Mouse (Mus musculus) liver, adult 2 months (tissue): ENCODE measurements around the gene Zmiz1. TPM values are rescaled to one million over a fixed set of nuclear protein-coding genes. Genes with fewer than 3 reads are reported as not detected.

Experiments
- DNase-seq: peaks from one replicate; pipeline ENCODE4 v3.0.0-alpha.2; 2011; ENCODE audit warnings: low read depth, low spot score; ENCODE audit errors: extremely low read depth
- H3K27ac ChIP-seq: fragments of 200-500 bp; replicated peaks from 2 replicates; pipeline ENCODE4 v1.5.1; 2012; ENCODE audit warnings: low read depth, mild to moderate bottlenecking, control low read depth, inconsistent platforms, low read length; ENCODE audit not compliant: insufficient read depth
- H3K27me3 ChIP-seq: fragments of 200-500 bp; 2 replicates; pipeline ENCODE4 v1.6.1; 2012; ENCODE audit warnings: mild to moderate bottlenecking, moderate library complexity, low read length, inconsistent platforms; ENCODE audit not compliant: control insufficient read depth, insufficient read depth
- H3K36me3 ChIP-seq: fragments of 200-500 bp; 2 replicates; pipeline ENCODE4 v1.6.1; 2012; ENCODE audit warnings: low read length, inconsistent platforms; ENCODE audit not compliant: control insufficient read depth, insufficient read depth
- H3K4me1 ChIP-seq: fragments of 200-500 bp; 2 replicates; pipeline ENCODE4 v1.6.1; 2011; ENCODE audit warnings: low read length; ENCODE audit not compliant: control insufficient read depth, insufficient read depth
- H3K4me3 ChIP-seq: fragments of 200-500 bp; 2 replicates; pipeline ENCODE4 v1.5.1; 2011; ENCODE audit warnings: low read depth, mild to moderate bottlenecking, control low read depth, low read length, moderate library complexity; ENCODE audit not compliant: insufficient read depth
- H3K79me2 ChIP-seq: fragments of 200-500 bp; 2 replicates; pipeline ENCODE4 v1.6.1; 2012; ENCODE audit warnings: inconsistent platforms, mild to moderate bottlenecking, low read length, moderate library complexity; ENCODE audit not compliant: control insufficient read depth, insufficient read depth
- H3K9ac ChIP-seq: fragments of 200-500 bp; 2 replicates; pipeline ENCODE4 v1.6.1; 2012; ENCODE audit warnings: low read depth, mild to moderate bottlenecking, control low read depth, inconsistent platforms, low read length
- CTCF ChIP-seq: fragments of 200-500 bp; IDR thresholded peaks from 2 replicates; pipeline ENCODE4 v1.5.1; 2011; ENCODE audit warnings: low read depth, low read length, control low read depth
- POLR2A ChIP-seq: fragments of 200-500 bp; IDR thresholded peaks from 2 replicates; pipeline ENCODE4 v1.6.1; 2011; ENCODE audit warnings: low read length, control low read depth; ENCODE audit not compliant: insufficient read depth; ENCODE audit errors: extremely low read depth
- WGBS: fragments of 180-500 bp; shearing (Covaris S2); methylation state at CpG from one replicate; pipeline ENCODE4 v1.1.7; 2018; 5-methylcytosine and 5-hydroxymethylcytosine counted together
- polyA plus RNA-seq: library from polyadenylated mRNA; depleted of rRNA; stranded (reverse); fragments of >200 nt; gene quantifications from 2 replicates; pipeline ENCODE4 v1.2.3, GENCODE M21; 2012
- total RNA-seq: library from RNA; depleted of rRNA; stranded (reverse); fragments of >200 nt; gene quantifications from 2 replicates; pipeline ENCODE4 v1.2.3, GENCODE M21; 2014

Zmiz1 gene
- total and polyA plus RNA-seq, 2 experiments = 5.3 to 10.2 TPM

DNA sequence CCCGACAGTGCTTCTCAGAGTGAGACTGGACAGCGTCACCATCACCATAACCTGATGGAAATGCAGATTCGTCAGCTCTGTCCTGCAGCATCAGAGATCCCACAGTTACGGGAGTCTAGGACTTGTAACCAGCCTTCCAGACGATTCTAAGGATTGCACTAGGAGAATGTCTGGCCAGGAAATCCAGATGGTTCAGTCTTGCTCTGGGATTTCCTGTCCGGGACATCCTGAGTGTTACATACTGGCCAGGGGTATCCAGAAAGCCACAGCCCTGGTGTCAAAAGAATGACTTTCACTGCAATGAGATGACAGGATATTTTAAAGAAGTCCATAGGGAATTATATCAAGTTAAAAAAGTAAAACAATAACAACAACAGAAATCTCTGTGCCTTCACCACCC lies 165.7 kb downstream of the Zmiz1 start:
- H3K4me1 ChIP-seq = peaks cover 3% of the 10 kb centered on the region; the same call in 1 of the 2 replicates
- H3K79me2 ChIP-seq = peaks cover 16% of the 10 kb centered on the region; the same call in 1 of the 2 replicates
- no peaks in the 10 kb centered on the region for H3K27me3 ChIP-seq
- H3K9ac ChIP-seq = no peak overlapping the region
- TF ChIP-seq POLR2A = no peak
- no peak for TF ChIP-seq CTCF
- no peak for DNase-seq
- H3K36me3 ChIP-seq = peaks cover 3% of the 10 kb centered on the region; the same call in 1 of the 2 replicates
- 80% methylated on average over 6 of the region's 6 CpGs for WGBS
- no peak overlapping the region for H3K27ac ChIP-seq
- no peak overlapping the region for H3K4me3 ChIP-seq

DNA sequence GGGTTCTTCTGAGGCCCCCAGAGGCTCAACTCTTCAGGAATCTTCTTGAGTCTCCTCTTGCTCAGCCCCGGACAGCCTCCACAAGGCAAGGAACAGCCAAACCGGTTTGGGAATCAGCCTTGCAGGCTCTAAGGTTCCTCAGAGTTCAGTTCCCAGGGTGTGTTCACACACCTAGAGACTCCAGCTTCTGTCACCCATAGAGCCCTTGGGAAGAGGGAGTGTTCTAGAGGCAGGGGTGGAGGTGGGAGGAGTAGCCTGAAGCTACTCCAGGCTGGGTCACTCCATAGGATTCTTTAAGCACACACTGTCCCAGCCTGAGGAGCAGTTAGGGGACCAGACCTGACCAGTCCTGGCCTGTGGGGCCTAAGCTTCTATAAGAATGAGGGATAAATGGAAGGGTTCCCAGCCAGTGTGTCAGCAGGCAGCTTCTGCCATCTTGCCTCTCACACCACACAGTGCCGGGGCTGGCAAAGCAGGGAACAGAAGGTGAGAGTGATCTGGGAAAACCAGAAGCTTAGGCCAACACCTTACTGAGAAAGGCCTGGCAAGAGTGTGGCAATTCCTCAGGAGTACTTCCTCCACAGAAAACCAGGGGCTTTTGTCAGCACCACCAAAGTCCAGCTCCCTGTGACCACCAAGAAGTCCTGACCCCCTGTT lies 168.7 kb downstream of the Zmiz1 start:
- TF ChIP-seq CTCF = no peak
- no peak for TF ChIP-seq POLR2A
- Histone ChIP-seq H3K4me1 (peaks cover 6% of the 10 kb centered on the region; the same call in 1 of the 2 replicates), H3K36me3 (peaks cover 4% of the 10 kb centered on the region; the same call in 1 of the 2 replicates), H3K27ac (no peak overlapping the region), H3K27me3 (no peaks in the 10 kb centered on the region), H3K79me2 (peaks cover 23% of the 10 kb centered on the region; the same call in 1 of the 2 replicates), H3K4me3 (no peak overlapping the region), H3K9ac (no peak overlapping the region)
- 94% methylated on average over 3 of the region's 3 CpGs for WGBS
- DNase-seq = no peak

DNA sequence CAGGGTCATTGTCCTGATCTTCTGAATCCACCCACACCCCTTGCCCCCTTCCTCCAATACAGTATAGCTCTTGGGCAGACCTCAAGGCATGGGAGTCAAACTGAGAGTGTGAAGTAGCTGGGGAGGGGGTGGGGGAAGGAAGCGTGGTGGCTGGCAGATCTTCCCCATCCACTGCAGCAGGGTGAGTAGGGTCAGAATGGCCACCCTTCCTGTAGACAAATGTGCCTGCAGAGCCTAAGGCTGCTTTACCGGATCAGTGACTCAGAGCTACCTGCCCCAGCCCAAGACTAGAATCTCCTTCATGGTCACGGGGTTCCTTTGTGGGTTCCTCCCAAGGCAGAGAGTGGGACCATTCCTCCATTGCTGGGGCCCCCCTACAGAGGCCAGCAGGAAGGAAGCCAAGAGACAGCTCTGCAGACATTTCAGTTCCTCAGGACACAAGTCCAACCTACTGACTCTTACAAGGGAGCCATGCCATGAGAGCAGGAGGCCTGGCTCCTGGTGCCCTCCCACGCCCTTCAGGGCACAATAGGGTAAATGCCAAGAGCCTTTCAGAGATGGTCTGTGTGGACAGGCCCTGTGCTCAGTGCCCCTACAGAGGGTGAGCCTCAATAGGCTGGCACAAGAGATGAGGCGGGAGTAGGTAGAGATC lies 169.6 kb downstream of the Zmiz1 start:
- Histone ChIP-seq H3K27ac (no peak overlapping the region), H3K27me3 (no peaks in the 10 kb centered on the region), H3K36me3 (peaks cover 4% of the 10 kb centered on the region; the same call in 1 of the 2 replicates), H3K9ac (no peak overlapping the region), H3K4me3 (no peak overlapping the region), H3K79me2 (peaks cover 21% of the 10 kb centered on the region; the same call in 1 of the 2 replicates), H3K4me1 (peaks cover 6% of the 10 kb centered on the region; the same call in 1 of the 2 replicates)
- no peak for TF ChIP-seq CTCF
- TF ChIP-seq POLR2A = no peak
- DNase-seq = no peak
- 74% methylated on average over 5 of the region's 5 CpGs for WGBS

DNA sequence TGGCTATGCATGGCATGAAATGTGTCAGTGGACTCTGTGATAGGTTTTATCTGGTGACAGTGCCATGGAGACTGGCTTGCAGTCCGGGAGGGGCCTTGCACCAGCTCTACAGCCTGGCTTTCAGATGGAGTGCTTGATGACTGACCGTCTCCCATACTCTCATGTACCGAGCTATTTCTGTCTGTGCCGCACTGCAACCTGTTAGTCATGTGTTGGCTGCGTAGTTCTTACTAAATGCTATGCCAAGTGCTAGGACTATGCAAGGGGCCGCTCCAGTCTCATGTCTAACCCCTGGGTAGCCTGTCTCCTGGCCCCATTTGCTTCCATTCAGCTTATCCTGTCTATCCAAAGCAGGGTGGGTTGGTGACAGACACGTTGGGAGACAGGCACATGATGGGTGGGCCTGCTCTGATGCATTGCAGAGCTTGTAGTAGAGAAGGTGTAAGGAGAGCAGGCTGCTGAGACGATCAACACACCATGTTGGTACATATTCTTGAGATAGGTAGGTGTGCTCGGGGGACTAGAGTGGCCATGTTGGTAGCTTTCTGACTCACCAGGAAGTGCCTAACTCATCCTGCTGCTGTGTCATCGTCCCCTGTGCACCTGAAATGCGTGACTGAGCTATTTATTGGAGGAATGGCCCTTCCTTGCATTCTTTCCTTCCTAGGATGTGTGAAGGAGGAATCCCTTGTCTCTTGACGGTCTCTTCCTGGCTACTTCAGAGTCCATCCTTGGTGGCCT lies 171.1 kb downstream of the Zmiz1 start:
- Histone ChIP-seq H3K4me3 (no peak overlapping the region), H3K4me1 (peaks cover 6% of the 10 kb centered on the region; the same call in 1 of the 2 replicates), H3K79me2 (peaks cover 19% of the 10 kb centered on the region; the same call in 1 of the 2 replicates), H3K9ac (no peak overlapping the region), H3K27me3 (no peaks in the 10 kb centered on the region), H3K36me3 (0 out of 2 replicates have a peak, but pooled peaks cover 2% of the 10 kb centered on the region), H3K27ac (no peak overlapping the region)
- 89% methylated on average over 12 of the region's 12 CpGs for WGBS
- DNase-seq = no peak
- TF ChIP-seq CTCF (no peak), POLR2A (no peak)

DNA sequence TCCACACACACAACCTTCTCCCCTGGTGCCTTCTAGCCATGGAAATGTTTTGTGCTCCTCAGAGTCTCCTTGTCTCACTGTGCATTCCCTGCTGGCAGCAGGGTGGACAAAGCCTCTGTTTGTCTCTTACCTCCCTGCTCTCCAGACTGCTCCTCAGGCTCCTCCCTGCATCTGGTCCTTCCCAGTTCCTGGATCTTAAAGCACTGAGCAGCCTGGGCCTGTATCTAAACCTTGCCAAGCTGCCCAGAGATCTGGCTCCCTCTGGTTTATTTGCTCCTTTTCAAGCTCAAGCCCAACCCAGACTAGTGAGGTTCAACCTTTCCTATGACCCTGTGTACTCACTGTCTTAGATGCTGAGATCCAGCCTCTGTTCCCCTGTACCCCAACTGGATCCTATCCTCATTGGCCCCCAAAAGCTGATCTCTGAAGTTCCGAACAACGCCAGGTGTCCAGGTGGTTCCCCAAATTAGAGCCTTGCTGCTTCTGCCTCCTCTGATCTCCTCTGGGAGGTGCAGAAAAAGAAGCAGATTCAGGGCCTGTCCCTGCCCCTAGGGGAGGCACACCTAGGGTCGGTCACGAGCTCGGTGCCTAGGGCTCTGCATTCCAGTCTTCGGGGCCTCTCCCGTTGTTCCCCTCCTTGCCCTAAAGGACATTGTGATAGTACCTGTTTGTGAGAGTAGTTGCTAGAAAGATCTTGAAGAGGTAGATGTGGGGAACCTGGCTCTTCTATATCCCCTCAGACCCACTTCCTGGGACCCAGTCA lies 171.8 kb downstream of the Zmiz1 start:
- H3K27ac ChIP-seq = no peak overlapping the region
- WGBS = 90% methylated on average over 7 of the region's 7 CpGs
- TF ChIP-seq POLR2A = no peak
- no peak for TF ChIP-seq CTCF

More for the DNA sequence above, 171.8 kb downstream of the Zmiz1 start:
- Histone ChIP-seq H3K4me1 (peaks cover 6% of the 10 kb centered on the region), H3K9ac (no peak overlapping the region), H3K4me3 (no peak overlapping the region), H3K36me3 (0 out of 2 replicates have a peak, but pooled peaks cover 2% of the 10 kb centered on the region), H3K27me3 (no peaks in the 10 kb centered on the region), H3K79me2 (peaks cover 17% of the 10 kb centered on the region; the same call in 1 of the 2 replicates)
- DNase-seq = no peak
